Mouse (Mus musculus) MEL (cell line): ENCODE data around the gene Bach2.

Experiments
- CTCF ChIP-seq, 3 experiments: IDR thresholded peaks in 2 of 3; conservative IDR thresholded peaks in 1 of 3; 2 replicates each; pipeline ENCODE4 v1.5.1; 2011 to 2012; ENCODE audit warnings: low read length in 3 of 3, low read depth in 2 of 3, mild to moderate bottlenecking in 2 of 3, improper control_type of control experiment in 1 of 3, inconsistent platforms in 1 of 3, mixed read lengths in 1 of 3, moderate library complexity in 1 of 3; ENCODE audit not compliant: control insufficient read depth in 1 of 3, insufficient read depth in 1 of 3, poor library complexity in 1 of 3, severe bottlenecking in 1 of 3
- E2F4 ChIP-seq: IDR thresholded peaks from 2 replicates; pipeline ENCODE4 v1.6.1; 2011; ENCODE audit warnings: low read depth, low read length, improper control_type of control experiment, borderline replicate concordance
- ELF1 ChIP-seq: IDR thresholded peaks from 2 replicates; pipeline ENCODE4 v1.6.1; 2014; ENCODE audit warnings: low read depth, mild to moderate bottlenecking, inconsistent platforms, low read length, improper control_type of control experiment, moderate library complexity
- GATA1 ChIP-seq: IDR thresholded peaks from 2 replicates; pipeline ENCODE4 v1.6.1; 2011; ENCODE audit warnings: low read depth, low read length, improper control_type of control experiment
- JUND ChIP-seq: IDR thresholded peaks from 2 replicates; pipeline ENCODE4 v1.6.1; 2011; ENCODE audit warnings: low read depth, mild to moderate bottlenecking, improper control_type of control experiment, low read length
- MAFK ChIP-seq: IDR thresholded peaks from 2 replicates; pipeline ENCODE4 v1.6.1; 2011; ENCODE audit warnings: low read depth, mild to moderate bottlenecking, low read length, improper control_type of control experiment, borderline replicate concordance
- MAX ChIP-seq: IDR thresholded peaks from 2 replicates; pipeline ENCODE4 v1.6.1; 2011; ENCODE audit warnings: low read length, improper control_type of control experiment
- MYC ChIP-seq: IDR thresholded peaks from 2 replicates; pipeline ENCODE4 v1.6.1; 2011; ENCODE audit warnings: low read depth, mild to moderate bottlenecking, low read length, improper control_type of control experiment, moderate library complexity
- POLR2A ChIP-seq, 2 experiments: IDR thresholded peaks; 2 replicates each; pipeline ENCODE4 v1.6.1; 2011 to 2012; ENCODE audit warnings: low read length in 2 of 2, mild to moderate bottlenecking in 2 of 2, control low read depth in 1 of 2, improper control_type of control experiment in 1 of 2, low read depth in 1 of 2, moderate library complexity in 1 of 2; ENCODE audit not compliant: control insufficient read depth in 1 of 2, insufficient read depth in 1 of 2, poor library complexity in 1 of 2
- RAD21 ChIP-seq: IDR thresholded peaks from 2 replicates; pipeline ENCODE4 v1.6.1; 2011; ENCODE audit warnings: mild to moderate bottlenecking, low read depth, low read length, improper control_type of control experiment
- SMC3 ChIP-seq: IDR thresholded peaks from 2 replicates; pipeline ENCODE4 v1.6.1; 2011; ENCODE audit warnings: low read depth, low read length, improper control_type of control experiment
- TAL1 ChIP-seq: IDR thresholded peaks from 2 replicates; pipeline ENCODE4 v1.6.1; 2012; ENCODE audit warnings: mild to moderate bottlenecking, inconsistent platforms, low read length, moderate library complexity, mixed read lengths
- TCF12 ChIP-seq: IDR thresholded peaks from 2 replicates; pipeline ENCODE4 v1.6.1; 2014; ENCODE audit warnings: low read depth, mild to moderate bottlenecking, inconsistent platforms, low read length, improper control_type of control experiment, moderate library complexity
- USF1 ChIP-seq: IDR thresholded peaks from 2 replicates; pipeline ENCODE4 v1.6.1; 2014; ENCODE audit warnings: low read depth, mild to moderate bottlenecking, inconsistent platforms, low read length, improper control_type of control experiment, moderate library complexity

DNA sequence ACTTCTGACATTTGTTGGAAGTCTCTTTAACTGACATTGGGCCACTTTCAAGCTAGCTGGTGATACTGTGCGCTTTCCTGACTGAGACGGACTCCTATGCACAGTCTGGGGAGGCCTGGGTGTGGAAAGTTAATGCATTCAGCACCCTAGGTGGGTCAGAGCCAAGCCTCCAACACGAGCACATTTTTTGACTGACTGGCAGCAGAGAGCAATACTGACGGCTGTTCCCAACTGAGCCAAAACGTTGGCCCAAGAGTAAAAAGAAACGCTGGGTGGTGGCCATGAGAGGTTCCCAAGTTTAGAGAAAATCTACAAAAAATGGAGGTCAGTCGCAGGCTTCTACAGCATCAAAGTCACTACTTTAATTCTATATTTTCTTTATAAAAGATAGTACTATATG lies 272.3 kb downstream of the Bach2 start:
- no peak for TF ChIP-seq SMC3
- TF ChIP-seq E2F4, result no peak
- no peak for TF ChIP-seq MAFK
- no peak for TF ChIP-seq GATA1
- no peak for TF ChIP-seq CTCF (IDR thresholded peaks at IDR 0.05 in 2 of 3, conservative IDR thresholded peaks at IDR 0.05 in 1 of 3; ENCODE audit: control insufficient read depth in 1 of 3, insufficient read depth in 1 of 3, low read depth in 2 of 3, low read length in 3 of 3, poor library complexity in 1 of 3, severe bottlenecking in 1 of 3)
- TF ChIP-seq USF1, result no peak
- no peak for TF ChIP-seq MYC
- TF ChIP-seq MAX, result no peak
- no peak for TF ChIP-seq ELF1
- TF ChIP-seq TCF12, result no peak
- TF ChIP-seq POLR2A (IDR thresholded peaks at IDR 0.05; ENCODE audit: control insufficient read depth in 1 of 2, insufficient read depth in 1 of 2, low read depth in 1 of 2, low read length in 2 of 2, poor library complexity in 1 of 2), result no peak
- TF ChIP-seq JUND, result no peak
- TF ChIP-seq RAD21, result no peak
- no peak for TF ChIP-seq TAL1
